Mouse (Mus musculus): ENCODE data around the gene E2f8. TPM values are rescaled to one million over a fixed set of nuclear protein-coding genes. Genes with fewer than 3 reads are reported as not detected.
A peak's percentile ranks its signal among the peaks of the same experiment; 100 is the strongest.

The E2f8 gene
- polyA plus RNA-seq, 1 experiment from 2014 or later: 15.2 TPM

DNA sequence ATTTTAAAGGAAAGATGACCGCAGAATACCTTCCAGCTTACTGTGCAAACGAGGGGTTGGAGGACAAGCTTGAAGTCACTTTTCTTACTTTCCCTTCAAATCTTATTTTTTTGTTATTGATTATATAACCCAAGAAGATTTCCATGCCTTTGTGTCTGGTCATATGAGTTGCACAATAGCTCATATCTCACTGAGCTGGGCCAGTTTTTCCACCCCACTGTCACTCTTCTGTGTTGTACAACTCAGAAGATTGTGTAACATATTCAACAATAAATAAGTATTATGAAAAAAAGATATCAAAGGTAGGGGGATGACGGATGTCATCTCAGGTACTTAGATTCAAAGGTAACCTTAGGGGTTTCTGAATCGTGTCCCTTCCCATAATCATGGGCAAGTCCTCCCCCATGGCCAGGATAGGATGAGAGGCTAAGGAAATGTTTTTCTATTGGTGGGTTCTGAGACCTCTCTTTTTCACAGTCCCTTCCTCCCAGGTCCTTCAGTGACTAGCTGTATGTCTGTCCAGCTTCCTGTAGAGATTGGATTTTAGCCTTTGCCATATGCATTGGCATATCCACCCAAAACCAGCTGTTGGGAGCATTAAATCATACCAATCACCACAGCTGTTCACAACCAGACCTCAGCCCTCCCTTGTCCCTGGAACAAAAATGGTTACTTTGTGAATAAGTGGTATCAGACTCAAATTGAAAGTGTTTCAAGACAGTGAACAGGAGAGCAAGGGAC, 2.3 kb upstream of the E2f8 start:
- 88% methylated on average over 4 of the region's 4 CpGs for WGBS
- Histone ChIP-seq H3K4me3 (no peak overlapping the region), H3K9me3 (replicated peaks) (no peaks in the 10 kb centered on the region), H3K27ac (no peak overlapping the region), H3K36me3 (peaks cover under 1% of the 10 kb centered on the region; the same call in 1 of the 2 replicates), H3K4me1 (peaks cover 30% of the 10 kb centered on the region), H3K27me3 (ENCODE audit: low read depth, poor library complexity, severe bottlenecking) (peaks cover 29% of the 10 kb centered on the region)
- no peak for DNase-seq (ENCODE audit: low spot score)

- H3K9me3 ChIP-seq (replicated peaks): no peaks in the 10 kb centered on the region
- H3K4me1 ChIP-seq: peaks cover 25% of the 10 kb centered on the region
- H3K27me3 ChIP-seq (ENCODE audit: low read depth, poor library complexity, severe bottlenecking): peaks cover 29% of the 10 kb centered on the region
- peak overlapping the region; percentile 92 for H3K4me3 ChIP-seq
- WGBS: 2% methylated on average over 28 of the region's 28 CpGs
- peak; percentile 65 for DNase-seq (ENCODE audit: low spot score)
- H3K36me3 ChIP-seq: peaks cover 17% of the 10 kb centered on the region
- peak overlapping the region; percentile 98 for H3K27ac ChIP-seq
These were observed 694 bp upstream of the E2f8 start for GRCm38 (mm10) chr7:48881971-48882609.

GRCm38 (mm10) chr7:48880591-48881481, 560 bp downstream of the E2f8 start:
- H3K27me3 ChIP-seq (ENCODE audit: low read depth, poor library complexity, severe bottlenecking): peaks cover 29% of the 10 kb centered on the region
- peak; percentile 98 for DNase-seq (ENCODE audit: low spot score)
- peak overlapping the region; percentile 92 for H3K4me3 ChIP-seq
- H3K36me3 ChIP-seq: peaks cover 28% of the 10 kb centered on the region
- no peaks in the 10 kb centered on the region for H3K9me3 ChIP-seq (replicated peaks)
- under 1% methylated on average over 71 of the region's 77 CpGs for WGBS
- peaks cover 25% of the 10 kb centered on the region for H3K4me1 ChIP-seq
- H3K27ac ChIP-seq: peak overlapping the region; percentile 98

- peaks cover 41% of the 10 kb centered on the region for H3K36me3 ChIP-seq
- DNase-seq (ENCODE audit: low spot score): no peak
- H3K4me3 ChIP-seq: peak overlapping the region; percentile 92
- H3K9me3 ChIP-seq (replicated peaks): no peaks in the 10 kb centered on the region
- H3K27me3 ChIP-seq (ENCODE audit: low read depth, poor library complexity, severe bottlenecking): peaks cover 25% of the 10 kb centered on the region
- 84% methylated on average over 3 of the region's 3 CpGs for WGBS
- peaks cover 25% of the 10 kb centered on the region for H3K4me1 ChIP-seq
- no peak overlapping the region for H3K27ac ChIP-seq
These were observed 1.8 kb downstream of the E2f8 start for GRCm38 (mm10) chr7:48879574-48879973.

DNA sequence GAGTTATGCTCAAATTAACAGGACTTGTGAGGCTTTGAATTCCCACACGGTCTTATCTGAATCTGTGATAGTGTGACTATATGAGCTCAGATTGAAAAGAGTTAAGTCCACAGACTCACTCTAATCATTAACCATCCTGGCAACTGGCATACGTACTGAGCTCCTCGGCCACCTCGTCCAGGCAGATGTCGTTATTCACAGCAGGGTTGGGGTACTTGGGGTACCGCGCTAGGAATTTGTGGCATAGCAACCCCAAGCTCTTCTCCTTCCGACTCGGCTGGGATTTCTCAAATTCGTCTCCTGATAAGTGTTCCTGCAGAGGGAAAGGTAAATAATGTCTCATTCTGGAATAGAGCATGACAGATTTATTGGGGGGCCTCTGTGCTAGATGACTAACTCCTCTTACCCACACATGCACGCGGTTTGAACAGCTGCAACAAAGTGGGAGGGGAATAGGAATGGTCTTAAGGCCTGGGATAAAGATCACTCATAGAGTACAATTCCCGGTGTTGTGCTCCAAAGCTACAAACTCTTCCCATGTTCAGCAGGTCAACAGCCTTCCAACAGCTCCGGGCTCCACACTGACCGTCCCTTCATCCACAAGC, 3.5 kb downstream of the E2f8 start:
- peaks cover 19% of the 10 kb centered on the region for H3K4me1 ChIP-seq
- H3K9me3 ChIP-seq (replicated peaks): no peaks in the 10 kb centered on the region
- no peak for DNase-seq (ENCODE audit: low spot score)
- peaks cover 58% of the 10 kb centered on the region for H3K36me3 ChIP-seq
- 83% methylated on average over 15 of the region's 15 CpGs for WGBS
- H3K27me3 ChIP-seq (ENCODE audit: low read depth, poor library complexity, severe bottlenecking): peaks cover 10% of the 10 kb centered on the region
- H3K27ac ChIP-seq: no peak overlapping the region
- H3K4me3 ChIP-seq: no peak overlapping the region

- peaks cover 71% of the 10 kb centered on the region for H3K36me3 ChIP-seq
- H3K27ac ChIP-seq: no peak overlapping the region
- H3K27me3 ChIP-seq (ENCODE audit: low read depth, poor library complexity, severe bottlenecking): no peaks in the 10 kb centered on the region
- H3K4me1 ChIP-seq: peaks cover 13% of the 10 kb centered on the region; the same call in 1 of the 2 replicates
- WGBS: 75% methylated on average over 4 of the region's 4 CpGs
- DNase-seq (ENCODE audit: low spot score): peak; percentile 43
- no peak overlapping the region for H3K4me3 ChIP-seq
- H3K9me3 ChIP-seq (replicated peaks): no peaks in the 10 kb centered on the region
These were observed 4.9 kb downstream of the E2f8 start for GRCm38 (mm10) chr7:48876526-48876925.

DNA sequence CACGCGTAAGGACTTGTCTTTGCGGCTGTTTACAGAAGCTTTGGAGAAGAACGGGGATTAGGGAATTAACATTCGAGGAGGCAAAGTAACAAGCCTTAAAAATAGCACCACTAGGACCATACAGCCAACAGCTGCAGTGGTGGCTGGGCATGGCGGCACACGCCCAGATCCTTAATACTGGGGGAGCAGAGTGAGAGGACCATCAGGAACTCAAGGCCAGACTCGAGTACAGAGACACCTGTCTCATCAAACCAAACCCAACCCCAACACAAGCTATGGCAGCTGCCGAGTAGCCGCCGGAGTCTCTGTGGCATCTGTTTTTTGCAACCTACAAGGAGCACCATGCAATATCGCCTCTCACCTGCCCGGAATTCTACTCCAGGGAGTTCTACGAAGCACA, 6.3 kb downstream of the E2f8 start:
- H3K27ac ChIP-seq: no peak overlapping the region
- H3K9me3 ChIP-seq (replicated peaks): no peaks in the 10 kb centered on the region
- WGBS: 96% methylated on average over 14 of the region's 14 CpGs
- H3K4me3 ChIP-seq: no peak overlapping the region
- peaks cover 8% of the 10 kb centered on the region; the same call in 1 of the 2 replicates for H3K4me1 ChIP-seq
- no peak for DNase-seq (ENCODE audit: low spot score)
- peaks cover 86% of the 10 kb centered on the region for H3K36me3 ChIP-seq
- no peaks in the 10 kb centered on the region for H3K27me3 ChIP-seq (ENCODE audit: low read depth, poor library complexity, severe bottlenecking)

DNA sequence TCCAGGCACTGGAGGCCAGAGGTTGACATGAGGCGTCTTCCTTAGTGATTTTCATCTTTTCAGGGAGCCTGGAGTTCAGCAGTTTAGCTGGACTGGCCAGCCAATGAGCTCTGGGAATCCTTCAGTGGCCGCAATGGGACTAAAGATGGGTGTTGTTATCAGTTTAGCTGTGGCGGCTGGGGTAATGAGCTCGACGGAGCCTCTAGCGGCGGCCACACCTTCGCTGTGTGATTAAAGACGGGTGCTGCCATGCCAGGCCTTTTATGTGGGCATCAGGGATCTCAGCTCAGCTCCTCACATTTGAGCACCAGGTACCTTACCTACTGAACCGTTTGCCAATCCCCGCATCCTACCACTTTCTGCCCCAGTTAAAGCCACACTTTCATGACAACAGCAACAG, 10.1 kb downstream of the E2f8 start:
- peaks cover 99% of the 10 kb centered on the region for H3K36me3 ChIP-seq
- no peaks in the 10 kb centered on the region for H3K9me3 ChIP-seq (replicated peaks)
- no peak for DNase-seq (ENCODE audit: low spot score)
- H3K4me3 ChIP-seq: no peak overlapping the region
- no peaks in the 10 kb centered on the region for H3K4me1 ChIP-seq
- H3K27ac ChIP-seq: no peak overlapping the region
- H3K27me3 ChIP-seq (ENCODE audit: low read depth, poor library complexity, severe bottlenecking): no peaks in the 10 kb centered on the region
- WGBS: 92% methylated on average over 11 of the region's 11 CpGs

DNA sequence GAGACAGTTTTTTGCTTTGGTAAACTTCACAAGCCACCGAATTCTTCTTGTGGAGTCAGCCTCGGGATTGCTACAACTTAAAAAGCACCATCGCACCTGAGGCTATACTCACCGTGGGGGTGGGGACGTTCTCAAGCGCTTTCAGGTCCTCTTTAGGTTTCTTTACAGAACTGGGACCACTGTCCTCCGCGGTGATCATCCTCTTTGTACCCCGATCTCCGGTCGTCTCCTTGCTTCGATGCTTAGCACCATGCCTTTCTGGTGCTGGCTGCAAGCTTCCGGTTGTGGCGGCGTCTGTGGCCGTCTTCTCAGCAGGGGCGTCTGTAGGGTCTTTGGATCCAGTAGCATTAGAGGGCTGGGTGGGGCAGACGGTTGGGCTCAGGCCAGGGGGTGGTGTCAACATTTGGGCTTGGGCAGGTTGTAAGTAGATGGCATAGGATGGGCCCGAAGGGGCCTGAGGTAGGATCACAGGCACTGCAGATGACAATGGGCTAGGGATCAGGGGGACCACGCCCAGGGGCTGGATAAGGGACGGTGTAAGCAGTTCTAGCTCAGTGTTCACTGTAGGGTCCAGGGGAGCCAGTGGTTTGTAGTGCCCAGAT, 10.7 kb downstream of the E2f8 start:
- no peak overlapping the region for H3K27ac ChIP-seq
- no peak for DNase-seq (ENCODE audit: low spot score)
- H3K27me3 ChIP-seq (ENCODE audit: low read depth, poor library complexity, severe bottlenecking): no peaks in the 10 kb centered on the region
- no peaks in the 10 kb centered on the region for H3K9me3 ChIP-seq (replicated peaks)
- H3K4me1 ChIP-seq: no peaks in the 10 kb centered on the region
- peaks cover 100% of the 10 kb centered on the region for H3K36me3 ChIP-seq
- WGBS: 92% methylated on average over 21 of the region's 21 CpGs
- H3K4me3 ChIP-seq: no peak overlapping the region

DNA sequence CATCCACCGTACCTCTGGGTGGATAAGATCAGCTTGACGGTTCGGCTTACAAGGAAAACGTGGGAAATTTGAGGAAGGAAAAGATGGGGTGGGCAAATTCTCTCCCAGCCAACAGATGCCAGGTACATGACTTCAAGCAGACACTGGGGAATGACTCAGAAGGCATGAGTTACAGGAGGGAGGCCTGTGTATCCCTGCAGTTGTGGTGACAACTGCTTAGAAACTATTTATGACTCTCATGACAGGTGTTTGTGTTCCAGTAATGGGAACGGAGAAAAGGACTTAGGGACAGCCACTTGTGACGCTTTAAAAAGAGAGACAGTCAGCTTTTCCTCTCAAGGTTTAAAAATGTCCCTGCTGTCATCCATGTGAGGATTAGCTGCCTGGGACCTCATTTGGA, 11.3 kb downstream of the E2f8 start:
- Histone ChIP-seq H3K4me1 (no peaks in the 10 kb centered on the region), H3K4me3 (no peak overlapping the region), H3K27ac (no peak overlapping the region), H3K36me3 (peaks cover 100% of the 10 kb centered on the region), H3K9me3 (replicated peaks) (no peaks in the 10 kb centered on the region), H3K27me3 (ENCODE audit: low read depth, poor library complexity, severe bottlenecking) (no peaks in the 10 kb centered on the region)
- no peak for DNase-seq (ENCODE audit: low spot score)
- WGBS: 90% methylated on average over 6 of the region's 6 CpGs

DNA sequence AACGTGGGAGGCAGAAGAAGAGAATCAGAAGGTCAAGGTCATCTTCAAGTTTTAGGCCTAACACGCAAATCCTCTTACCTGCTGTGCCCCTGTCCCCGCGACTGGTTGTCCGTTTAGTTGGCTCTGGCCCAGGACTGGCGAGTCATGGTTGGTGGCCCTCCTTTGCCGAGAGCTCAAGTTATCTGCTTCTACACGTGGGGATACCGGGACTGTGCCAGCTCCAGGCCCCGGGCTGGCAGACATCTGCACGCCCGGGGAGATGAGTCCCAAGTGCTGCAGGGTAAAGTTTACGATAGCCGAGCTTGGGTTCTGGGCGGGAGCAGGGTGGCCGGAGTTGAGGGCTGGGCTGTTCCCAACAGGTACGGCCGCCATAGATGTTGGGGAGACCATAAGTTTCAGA, 13.8 kb downstream of the E2f8 start:
- Histone ChIP-seq H3K27ac (no peak overlapping the region), H3K4me3 (no peak overlapping the region), H3K27me3 (ENCODE audit: low read depth, poor library complexity, severe bottlenecking) (no peaks in the 10 kb centered on the region), H3K4me1 (no peaks in the 10 kb centered on the region), H3K36me3 (peaks cover 87% of the 10 kb centered on the region), H3K9me3 (replicated peaks) (no peaks in the 10 kb centered on the region)
- DNase-seq (ENCODE audit: low spot score): no peak
- WGBS: 95% methylated on average over 18 of the region's 18 CpGs

Measured in limb, embryonic 10.5 days (tissue).